29 mouse cellular contexts compared by ENCODE assay signal in the genomic region with DNA sequence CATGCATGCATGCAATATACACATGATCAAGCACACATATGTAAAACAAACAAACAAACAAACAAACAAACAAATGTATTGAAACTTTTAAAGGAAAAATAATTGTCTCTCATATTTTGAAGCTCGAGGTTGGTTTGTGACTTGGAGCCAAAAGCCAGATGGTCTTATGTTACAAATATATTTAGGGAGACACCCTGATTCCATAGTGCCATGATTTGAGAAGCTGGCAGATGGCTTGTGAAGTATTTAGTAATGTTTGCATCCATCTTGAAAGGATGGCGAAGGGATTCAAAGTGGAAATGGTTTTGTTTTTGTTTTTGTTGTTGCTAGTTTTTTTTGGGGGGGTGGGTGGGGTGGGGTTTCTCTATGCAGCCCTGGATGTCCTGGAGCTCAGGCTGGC. TPM values are rescaled to one million over a fixed set of nuclear protein-coding genes. Genes with fewer than 3 reads are reported as not detected.
DNase-seq lines count a peak whose midpoint lies in the region; ATAC-seq lines count a peak whose summit lies in the region.
"Had no signal": no experiment of that assay in that cellular context is flagged by ENCODE, and none has a peak within 500 bp of the region (broad histone marks: within the 10 kb centered on the region; RNA-seq: fewer than 3 reads in every experiment).

No protein-coding gene starts in this region.

- 0 out of 2 replicates have a peak, but pooled peaks have one; percentile 46 for ATAC-seq in forebrain, embryonic 14.5 days
- ATAC-seq in frontal cortex, adult (ENCODE audit: low TSS enrichment): 0 out of 2 replicates have a peak, but pooled peaks have one; percentile 35
- ATAC-seq: activated CD4-positive, CD25-positive, alpha-beta regulatory T cell, adult 4 months; CD4-positive, CD25-positive, alpha-beta regulatory T cell, adult 4 months; forebrain, embryonic 16.5 days; Patski had no signal

- 77% methylated on average over 2 of the region's 2 CpGs for WGBS in forebrain, embryonic 14.5 days
- WGBS in forebrain, embryonic 10.5 days: 92% methylated on average over 2 of the region's 2 CpGs

- H3K9me3 ChIP-seq in forebrain, embryonic 14.5 days (replicated peaks; ENCODE audit: control insufficient read depth, low read length): no peaks in the 10 kb centered on the region
- no peaks in the 10 kb centered on the region for H3K9me3 ChIP-seq in forebrain, embryonic 10.5 days
- H3K9me3 ChIP-seq: embryonic facial prominence, embryonic 10.5 days; embryonic facial prominence, embryonic 12.5 days; forebrain, embryonic 12.5 days; G1E had no signal

- H3K4me1 ChIP-seq in forebrain, embryonic 14.5 days (ENCODE audit: control insufficient read depth, insufficient read depth, low read length): no peaks in the 10 kb centered on the region
- H3K4me1 ChIP-seq in forebrain, embryonic 10.5 days: no peaks in the 10 kb centered on the region
- H3K4me1 ChIP-seq: embryonic facial prominence, embryonic 10.5 days; embryonic facial prominence, embryonic 12.5 days; forebrain, embryonic 12.5 days had no signal

- no peaks in the 10 kb centered on the region for H3K36me3 ChIP-seq in forebrain, embryonic 14.5 days (ENCODE audit: control insufficient read depth, insufficient read depth, low read length)
- no peaks in the 10 kb centered on the region for H3K36me3 ChIP-seq in forebrain, embryonic 10.5 days (replicated peaks)
- H3K36me3 ChIP-seq: embryonic facial prominence, embryonic 10.5 days; embryonic facial prominence, embryonic 12.5 days; forebrain, embryonic 12.5 days; G1E had no signal

- peak; percentile 47 for DNase-seq in forebrain, embryonic 14.5 days (ENCODE audit: low spot score)
- DNase-seq in forebrain, embryonic 10.5 days (ENCODE audit: extremely low spot score, low spot score): no peak
- DNase-seq in frontal cortex, postnatal 10 days (ENCODE audit: low spot score in 2 of 2): no peak
- peak; percentile 63 for DNase-seq in brain, adult 2 months (ENCODE audit: low read depth, low spot score)
- DNase-seq in brain, embryonic 18.5 days (ENCODE audit: low read depth, low spot score): peak; percentile 6
- no peak for DNase-seq in right cerebral cortex, postnatal 4 days
- no peak for DNase-seq in yolk sac, embryonic 10.5 days (ENCODE audit: low spot score)
- DNase-seq: adrenal gland, adult 8-10 months; adrenal gland, postnatal 14 days; adrenal gland, postnatal 36 days; B cell, adult 2 months; cerebellum, adult 11 months; cerebellum, adult 18-20 months; cerebellum, adult 8-10 months; cerebellum, adult 9-11 months; cerebellum, postnatal 14 days; cerebellum, postnatal 36 days had no signal

- no peak overlapping the region for H3K9ac ChIP-seq in forebrain, embryonic 14.5 days (ENCODE audit: low read length)
- H3K9ac ChIP-seq: embryonic facial prominence, embryonic 12.5 days; forebrain, embryonic 12.5 days had no signal

- H3K27ac ChIP-seq in forebrain, embryonic 14.5 days (ENCODE audit: low read depth, low read length): no peak overlapping the region
- H3K27ac ChIP-seq in forebrain, embryonic 10.5 days: no peak overlapping the region
- H3K27ac ChIP-seq: embryonic facial prominence, embryonic 10.5 days; embryonic facial prominence, embryonic 12.5 days; forebrain, embryonic 12.5 days had no signal

- no peak overlapping the region for H3K4me2 ChIP-seq in forebrain, embryonic 14.5 days (ENCODE audit: low read length)
- H3K4me2 ChIP-seq: embryonic facial prominence, embryonic 12.5 days; forebrain, embryonic 12.5 days had no signal

- no peak overlapping the region for H3K4me3 ChIP-seq in forebrain, embryonic 14.5 days (ENCODE audit: low read depth, low read length)
- H3K4me3 ChIP-seq in forebrain, embryonic 10.5 days: no peak overlapping the region
- H3K4me3 ChIP-seq: embryonic facial prominence, embryonic 10.5 days; embryonic facial prominence, embryonic 12.5 days; forebrain, embryonic 12.5 days had no signal

- H3K27me3 ChIP-seq in forebrain, embryonic 14.5 days (replicated peaks; ENCODE audit: control insufficient read depth, insufficient read depth, low read length): no peaks in the 10 kb centered on the region
- no peaks in the 10 kb centered on the region for H3K27me3 ChIP-seq in forebrain, embryonic 10.5 days (ENCODE audit: poor library complexity, severe bottlenecking)
- H3K27me3 ChIP-seq: CH12.LX; embryonic facial prominence, embryonic 12.5 days; forebrain, embryonic 12.5 days; Patski had no signal

RNA-seq across cellular contexts. Expression of a gene that starts 10.7 kb away (rescaled TPM):
- not detected in 2 replicates for polyA plus RNA-seq in forebrain, embryonic 14.5 days (2014; fragmentation: Nextera tagmentation; extraction: Ambion mirVana)
- polyA plus RNA-seq in forebrain, embryonic 10.5 days (2016; fragmentation: Nextera tagmentation; extraction: Ambion mirVana): not detected in 2 replicates
- polyA plus RNA-seq: embryonic facial prominence, embryonic 10.5 days; embryonic facial prominence, embryonic 12.5 days; embryonic facial prominence, embryonic 14.5 days; forebrain, embryonic 12.5 days; forebrain, embryonic 16.5 days; frontal cortex, adult 2 months; G1E had no signal

RNA-seq across cellular contexts. Expression of a gene that starts 19.2 kb away (rescaled TPM):
- not detected in 2 replicates for polyA plus RNA-seq in forebrain, embryonic 14.5 days (2014; fragmentation: Nextera tagmentation; extraction: Ambion mirVana)
- not detected in 2 replicates for polyA plus RNA-seq in forebrain, embryonic 10.5 days (2016; fragmentation: Nextera tagmentation; extraction: Ambion mirVana)
- polyA plus RNA-seq: CD4-positive, CD25-positive, alpha-beta regulatory T cell, adult 4 months; embryonic facial prominence, embryonic 10.5 days; embryonic facial prominence, embryonic 12.5 days; embryonic facial prominence, embryonic 14.5 days; forebrain, embryonic 12.5 days; forebrain, embryonic 16.5 days; G1E; Patski had no signal

RNA-seq across cellular contexts. Expression of a gene that starts 51.3 kb away (rescaled TPM):
- polyA plus RNA-seq in forebrain, embryonic 14.5 days (2014; fragmentation: Nextera tagmentation; extraction: Ambion mirVana): not detected in 2 replicates
- polyA plus RNA-seq in forebrain, embryonic 10.5 days (2016; fragmentation: Nextera tagmentation; extraction: Ambion mirVana): 0.11 TPM in 1 of 2 replicates, not detected in the other
- polyA plus RNA-seq: embryonic facial prominence, embryonic 10.5 days; embryonic facial prominence, embryonic 12.5 days; forebrain, embryonic 16.5 days; Patski had no signal

Comparison
In these comparisons a context has a peak if more than half of its experiments do, and no peak if none do; other contexts are left out.
1. DNase-seq: peak in forebrain, embryonic 14.5 days (single experiment), brain, adult 2 months (single experiment) and brain, embryonic 18.5 days (single experiment); none in forebrain, embryonic 10.5 days (single experiment), frontal cortex, postnatal 10 days (0 of 2), right cerebral cortex, postnatal 4 days (single experiment) and yolk sac, embryonic 10.5 days (single experiment).